Mouse (Mus musculus): ENCODE data around the gene Bcap29.
"Not testable (repeated sequence)": the region's sequence is repeated elsewhere in the genome, so short reads cannot be mapped to it uniquely, and the experiment has no call there.

Gene Bcap29

DNA sequence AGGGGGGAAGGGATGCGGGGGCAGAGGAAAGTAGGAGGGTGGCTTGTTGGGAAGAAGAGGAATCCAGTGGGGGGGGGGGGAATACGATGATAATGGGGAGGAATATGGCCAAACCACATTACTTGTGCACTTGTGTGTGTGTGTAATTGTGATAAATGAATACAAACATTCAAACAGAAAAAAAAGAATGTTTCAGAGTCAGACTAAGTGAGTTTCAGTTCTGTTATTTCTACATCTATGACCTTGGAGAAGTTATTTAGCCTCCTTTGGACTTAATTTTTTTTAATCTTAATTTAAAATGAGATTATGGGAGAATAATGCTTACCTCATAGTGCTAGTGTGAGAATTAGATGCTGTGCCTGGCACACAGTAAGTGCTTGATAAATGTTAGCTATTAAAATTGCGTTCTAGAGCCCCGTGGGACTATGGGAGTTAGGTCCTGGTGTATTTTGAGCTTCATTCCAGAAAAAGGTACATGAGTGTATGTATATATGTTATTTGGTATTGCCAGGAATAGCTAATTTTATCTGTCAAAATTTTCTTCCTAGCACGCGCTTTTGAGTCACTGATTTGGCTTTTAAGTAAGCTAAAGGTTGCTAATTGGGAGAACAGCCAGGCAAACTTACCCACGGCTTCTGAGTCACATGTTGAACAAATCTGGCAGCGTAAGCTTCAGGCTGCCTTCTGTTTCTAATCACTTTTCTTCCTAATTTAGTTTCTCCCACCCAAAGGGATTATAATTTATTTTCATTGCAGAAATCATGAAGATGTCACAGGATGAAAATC, 55.6 kb downstream of the Bcap29 start:
- no peak for DNase-seq (ENCODE audit: low spot score in 2 of 2)

DNA sequence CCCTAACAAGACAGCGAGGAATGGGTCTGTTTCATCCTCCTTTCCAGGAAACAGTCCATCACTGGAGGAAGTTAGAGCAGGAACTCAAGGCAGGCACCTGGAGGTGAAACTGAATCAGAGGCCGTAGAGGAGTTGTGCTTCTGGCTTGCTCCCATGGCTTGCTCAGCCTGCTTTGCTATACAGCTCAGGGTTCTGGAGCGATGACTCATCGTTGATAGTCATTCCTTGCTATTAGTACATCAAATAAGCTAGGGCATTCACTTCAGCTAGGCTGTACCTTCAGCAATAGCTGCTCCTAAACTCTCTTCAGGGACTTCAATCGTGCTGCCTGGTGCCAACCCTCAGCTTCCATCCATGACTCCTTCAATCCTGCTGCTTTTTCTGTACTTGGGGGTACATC, 60.0 kb downstream of the Bcap29 start:
- DNase-seq (ENCODE audit: low spot score in 2 of 2): no peak

DNA sequence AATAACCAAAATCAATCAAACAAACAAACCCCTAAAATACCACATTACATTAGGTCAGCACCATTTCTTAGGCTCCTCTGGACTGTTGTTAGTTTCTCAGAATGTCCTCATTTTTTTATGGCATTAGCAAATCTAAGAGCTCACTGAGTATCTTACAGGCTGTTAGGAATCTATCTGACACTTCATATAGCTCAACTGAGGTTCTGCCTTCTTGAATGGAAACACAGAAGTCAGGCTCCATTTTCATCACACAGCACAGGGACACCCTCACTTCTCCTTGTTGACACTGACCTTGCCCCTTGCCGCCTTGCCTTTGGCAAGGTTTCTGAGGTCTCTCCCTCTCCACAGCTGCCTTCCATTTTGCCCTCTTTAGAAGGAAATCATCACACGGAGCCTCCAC, 64.7 kb downstream of the Bcap29 start:
- DNase-seq (ENCODE audit: low spot score in 2 of 2): no peak

DNA sequence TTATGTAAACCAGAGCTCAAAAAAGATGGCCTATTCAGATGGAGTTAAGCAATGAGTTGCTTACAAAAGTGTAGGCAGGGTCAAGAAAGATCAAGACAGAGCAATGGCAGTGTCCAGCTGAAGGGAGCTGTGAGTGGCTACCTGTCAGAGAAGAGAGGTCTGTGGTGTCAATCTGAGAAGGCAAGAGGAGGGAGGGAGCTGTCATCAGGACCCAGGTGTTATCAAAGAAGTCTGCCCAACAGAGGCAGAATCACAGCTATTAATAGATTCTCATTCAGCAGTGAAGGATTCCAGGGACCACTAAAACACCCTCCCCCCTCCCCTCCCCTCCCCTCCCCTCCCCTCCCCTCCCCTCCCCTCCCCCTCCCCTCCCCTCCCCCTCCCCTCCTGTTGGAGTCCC, 65.8 kb downstream of the Bcap29 start:
- no peak for DNase-seq (ENCODE audit: low spot score in 2 of 2)

DNA sequence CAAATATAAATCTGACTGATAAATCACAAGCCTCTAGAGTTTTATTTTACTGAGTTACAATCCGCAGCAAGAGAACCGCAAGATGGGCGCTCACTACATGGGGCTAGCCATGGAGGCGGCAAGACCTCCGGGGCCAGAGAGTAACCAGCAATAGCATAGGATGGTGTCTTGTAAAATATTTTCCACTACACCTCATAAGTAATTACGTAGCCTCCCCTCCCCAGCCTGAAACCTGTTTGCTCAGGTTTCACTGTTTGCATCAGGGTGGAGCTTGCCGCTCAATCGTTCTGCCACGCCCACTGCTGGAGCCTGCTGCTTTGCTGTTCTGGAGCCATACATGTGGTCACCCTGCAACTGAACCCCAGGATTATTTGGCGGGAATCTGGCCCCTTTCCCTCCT, 66.9 kb downstream of the Bcap29 start:
- DNase-seq (ENCODE audit: low spot score in 2 of 2): not testable (repeated sequence)

DNA sequence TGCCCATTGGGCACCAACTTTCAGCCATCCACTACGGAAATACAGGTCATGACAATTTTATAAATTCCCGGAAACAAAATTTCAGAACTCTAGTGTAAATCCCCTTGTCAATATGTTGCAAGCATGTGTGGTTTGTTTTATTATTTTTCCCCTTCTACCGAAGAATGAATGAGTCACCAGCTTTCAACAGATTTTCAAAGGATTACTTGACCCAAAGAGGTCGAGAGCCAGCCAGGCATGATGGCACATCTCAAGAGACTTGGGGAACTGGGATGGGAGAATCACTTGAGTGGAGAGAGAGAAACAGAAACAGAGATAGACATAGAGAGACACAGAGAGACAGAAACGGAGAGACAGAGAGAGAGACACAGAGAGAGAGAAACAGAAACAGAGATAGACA, 73.7 kb downstream of the Bcap29 start:
- no peak for DNase-seq (ENCODE audit: low spot score in 2 of 2)

DNA sequence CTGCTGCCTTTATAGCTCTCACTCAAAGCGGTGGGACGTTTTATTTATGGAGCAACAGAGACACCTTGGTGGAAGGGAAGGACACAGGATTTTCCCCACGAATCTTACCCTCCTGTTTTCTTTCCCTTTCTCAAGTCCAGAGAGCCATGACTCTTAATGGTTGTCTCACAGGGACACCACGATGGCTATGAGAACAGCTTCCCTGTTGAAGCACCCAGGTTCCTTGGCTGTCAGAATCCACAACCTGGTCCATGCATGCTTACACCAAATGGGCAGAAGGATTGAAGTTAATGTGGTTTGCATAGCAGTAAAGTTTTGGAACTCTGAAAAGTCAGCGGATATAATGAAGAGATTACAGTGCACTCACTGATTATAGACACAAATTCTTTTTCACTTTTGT, 74.5 kb downstream of the Bcap29 start:
- no peak for DNase-seq (ENCODE audit: low spot score in 2 of 2)

DNA sequence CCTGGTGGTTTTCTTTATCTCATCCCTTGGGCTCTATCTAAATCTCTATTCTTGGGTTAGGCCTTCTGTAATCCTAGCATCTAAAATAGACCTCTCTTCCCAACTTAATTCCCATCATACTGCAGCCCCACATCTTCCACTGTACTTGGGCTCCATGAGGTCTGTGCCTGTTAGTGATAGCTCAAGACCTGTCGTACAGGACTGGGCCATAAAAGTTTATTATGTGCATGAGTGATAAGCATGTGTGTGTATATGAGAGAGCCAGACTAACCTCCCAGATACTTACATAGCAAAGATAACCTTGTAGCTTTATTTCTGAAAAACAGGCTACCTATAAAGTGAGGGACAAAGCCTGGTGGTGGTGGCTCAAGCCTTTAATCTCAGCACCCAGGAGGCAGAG, 80.1 kb downstream of the Bcap29 start:
- DNase-seq (ENCODE audit: low spot score in 2 of 2): no peak

DNA sequence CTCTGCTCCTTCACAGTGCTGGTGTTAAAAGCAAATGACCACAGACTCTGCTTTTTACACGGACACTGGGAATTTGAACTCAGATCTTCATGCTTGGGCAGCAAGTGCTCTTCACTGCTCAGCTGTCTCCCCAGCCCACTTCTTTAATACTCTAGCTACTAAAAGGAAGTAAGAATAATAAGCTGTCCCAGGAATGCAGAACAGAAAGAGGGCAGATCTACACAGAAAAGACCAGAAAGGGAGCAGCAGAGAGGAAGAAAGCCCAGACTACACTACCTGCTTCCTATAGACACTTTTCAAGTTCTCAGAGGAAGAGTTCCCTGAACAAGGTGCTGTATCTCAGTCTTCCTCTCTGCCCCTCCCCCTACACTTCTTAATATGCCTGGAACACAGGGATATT, 83.2 kb downstream of the Bcap29 start:
- DNase-seq (ENCODE audit: low spot score in 2 of 2): no peak

DNA sequence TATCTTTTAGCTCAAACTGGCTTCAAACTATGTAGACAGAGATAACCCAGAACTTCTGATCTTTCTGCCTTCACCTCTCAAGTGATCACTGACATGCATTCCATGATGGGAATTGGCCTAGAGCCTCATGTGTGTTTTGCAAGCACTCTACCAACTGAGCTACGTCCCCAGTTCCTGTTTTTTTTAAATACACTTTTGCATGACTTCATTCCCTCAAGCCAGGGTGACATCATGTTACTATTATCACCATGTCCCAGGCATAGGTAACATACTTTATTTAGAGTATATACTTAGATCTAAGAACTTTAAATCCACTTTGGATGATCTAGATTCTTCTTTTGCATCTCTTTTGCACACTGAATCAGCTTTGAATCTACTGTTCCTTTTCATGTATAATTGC, 88.4 kb downstream of the Bcap29 start:
- no peak for DNase-seq (ENCODE audit: low spot score in 2 of 2)

DNA sequence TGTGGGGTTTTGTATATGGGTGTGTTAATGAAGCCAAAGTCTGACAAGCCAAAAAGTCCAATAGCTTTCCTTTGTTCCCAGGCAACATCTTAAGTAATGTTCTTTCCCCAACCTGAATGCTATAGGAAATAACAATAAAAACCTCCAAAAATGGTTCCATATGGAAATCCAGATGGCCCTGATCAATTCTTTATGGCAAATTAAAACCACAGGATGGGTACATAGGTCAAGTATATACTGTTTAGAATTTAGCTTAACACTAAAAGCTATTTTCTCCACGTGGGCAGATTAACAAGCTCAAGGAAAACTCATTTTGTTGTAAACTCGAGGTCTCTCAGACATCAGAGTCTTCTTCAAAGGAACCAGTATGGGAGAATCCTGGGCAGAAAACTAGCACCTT, 89.2 kb downstream of the Bcap29 start:
- DNase-seq (ENCODE audit: low spot score in 2 of 2): no peak

DNA sequence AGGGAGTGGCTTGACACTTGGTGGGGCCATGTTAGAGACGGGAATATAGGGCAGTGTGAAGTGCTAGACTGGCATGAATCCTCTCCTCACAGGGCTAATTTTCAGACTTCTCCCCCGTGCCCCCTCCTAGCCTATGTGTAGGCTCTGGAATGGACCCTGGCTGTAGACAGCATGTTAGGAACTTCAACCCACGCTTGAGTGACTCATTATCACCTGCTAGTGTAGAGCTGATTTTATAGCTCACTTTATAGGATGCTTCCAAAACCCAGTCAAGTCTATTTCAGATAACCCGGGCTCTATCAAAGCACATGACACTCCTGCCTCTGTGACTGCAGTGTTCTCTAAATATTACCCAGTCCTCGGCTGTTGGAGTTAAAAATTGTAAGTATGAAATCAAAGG, 92.9 kb downstream of the Bcap29 start:
- no peak for DNase-seq (ENCODE audit: low spot score in 2 of 2)
